Mouse (Mus musculus) midbrain, embryonic 16.5 days (tissue): ENCODE data around the gene Tet2. TPM values are rescaled to one million over a fixed set of nuclear protein-coding genes. Genes with fewer than 3 reads are reported as not detected.

Experiments used
- ATAC-seq: fragments of 200-750 bp; cut with Nextera tagmentation; 2 replicates; pipeline ENCODE4 v1.8.0; 2017; ENCODE audit warnings: moderate TSS enrichment
- H3K27ac ChIP-seq: fragments of 300-500 bp; sonication (generic); 2 replicates; pipeline ENCODE4 v1.5.1; 2014; ENCODE audit warnings: mild to moderate bottlenecking, low read length, mixed read lengths
- H3K27me3 ChIP-seq: fragments of 300-500 bp; sonication (generic); 2 replicates; pipeline ENCODE4 v1.6.1; 2014; ENCODE audit warnings: low read depth, low read length, mixed read lengths; ENCODE audit not compliant: control insufficient read depth, insufficient read depth
- H3K36me3 ChIP-seq: fragments of 300-500 bp; sonication (generic); 2 replicates; pipeline ENCODE4 v1.6.1; 2014; ENCODE audit warnings: mild to moderate bottlenecking, low read length, moderate library complexity, mixed read lengths; ENCODE audit not compliant: control insufficient read depth, insufficient read depth
- H3K4me1 ChIP-seq: fragments of 300-500 bp; sonication (generic); 2 replicates; pipeline ENCODE4 v1.6.1; 2014; ENCODE audit warnings: mild to moderate bottlenecking, low read length, mixed read lengths; ENCODE audit not compliant: control insufficient read depth, insufficient read depth
- H3K4me2 ChIP-seq: fragments of 300-500 bp; sonication (generic); 2 replicates; pipeline ENCODE4 v1.6.1; 2014; ENCODE audit warnings: mild to moderate bottlenecking, low read length, mixed read lengths
- H3K4me3 ChIP-seq: fragments of 300-500 bp; sonication (generic); 2 replicates; pipeline ENCODE4 v1.5.1; 2014; ENCODE audit warnings: low read depth, mild to moderate bottlenecking, low read length, moderate library complexity, mixed read lengths
- H3K9ac ChIP-seq: fragments of 300-500 bp; sonication (generic); 2 replicates; pipeline ENCODE4 v1.6.1; 2014; ENCODE audit warnings: low read depth, low read length, mixed read lengths
- H3K9me3 ChIP-seq: fragments of 300-500 bp; sonication (generic); replicated peaks from 2 replicates; pipeline ENCODE4 v1.6.1; 2014; ENCODE audit warnings: mild to moderate bottlenecking, low read length, mixed read lengths; ENCODE audit not compliant: control insufficient read depth, poor library complexity, severe bottlenecking
- WGBS: fragments of 180-500 bp; shearing (Covaris S2); extraction: QIAGEN DNeasy Blood & Tissue Kit; methylation state at CpG from one replicate; pipeline ENCODE4 v1.1.7; 2014; 5-methylcytosine and 5-hydroxymethylcytosine counted together
- microRNA-seq: library from miRNA; unstranded; fragments of <30 nt; microRNA quantifications from one replicate; pipeline ENCODE4, GENCODE M21; 2017
- polyA plus RNA-seq: library from polyadenylated mRNA; unstranded; fragments of >200 nt; fragmentation: Nextera tagmentation; extraction: Ambion mirVana; gene quantifications from 2 replicates; pipeline ENCODE4 v1.2.1, GENCODE M21; 2015

Tet2 gene
- polyA plus RNA-seq, 1 experiment from 2014 or later: 20.6 TPM

GRCm38 (mm10) chr3:133423073-133423472, 121.9 kb downstream of the Tet2 start:
- no peak overlapping the region for H3K9ac ChIP-seq
- no peaks in the 10 kb centered on the region for H3K27me3 ChIP-seq
- H3K4me2 ChIP-seq: no peak overlapping the region
- H3K36me3 ChIP-seq: no peaks in the 10 kb centered on the region
- ATAC-seq: no peak
- H3K9me3 ChIP-seq: no peaks in the 10 kb centered on the region
- no peak overlapping the region for H3K27ac ChIP-seq
- H3K4me1 ChIP-seq: no peaks in the 10 kb centered on the region
- H3K4me3 ChIP-seq: no peak overlapping the region

GRCm38 (mm10) chr3:133414747-133415146, 130.2 kb downstream of the Tet2 start:
- no peak overlapping the region for H3K27ac ChIP-seq
- H3K9me3 ChIP-seq: no peaks in the 10 kb centered on the region
- H3K4me3 ChIP-seq: no peak overlapping the region
- no peaks in the 10 kb centered on the region for H3K36me3 ChIP-seq
- no peak overlapping the region for H3K4me2 ChIP-seq
- no peaks in the 10 kb centered on the region for H3K4me1 ChIP-seq
- ATAC-seq: no peak
- no peaks in the 10 kb centered on the region for H3K27me3 ChIP-seq
- H3K9ac ChIP-seq: no peak overlapping the region
- WGBS: 91% methylated on average over 4 of the region's 4 CpGs

Small RNAs within 50 kb of the gene (microRNA-seq; reads per million reads assigned to microRNA genes)
- not detected for gene Gm25042

Other genes with a start within 250 kb of the Tet2 start
- gene Ppa2, start 235.0 kb downstream of the Tet2 start, polyA plus RNA-seq: 96.0 and 99.1 TPM in 2 replicates